In genomic region chr1:134784911-134785310, GRCm38 (mm10) we compare ENCODE assay signal across 17 mouse cellular contexts.
DNase-seq lines count a peak whose midpoint lies in the region; ATAC-seq and TF ChIP-seq lines count a peak whose summit lies in the region.
"Had no signal": no experiment of that assay in that cellular context is flagged by ENCODE, and none has a peak within 500 bp of the region (broad histone marks: within the 10 kb centered on the region; RNA-seq: fewer than 3 reads in every experiment).

No protein-coding gene starts in this region.

- H3K36me3 ChIP-seq in intestine, embryonic 14.5 days (ENCODE audit: control insufficient read depth, insufficient read depth, low read length), result 0 out of 2 replicates have a peak, but pooled peaks cover 7% of the 10 kb centered on the region
- H3K36me3 ChIP-seq in intestine, postnatal 0 days (ENCODE audit: control insufficient read depth, insufficient read depth), result no peaks in the 10 kb centered on the region
- peaks cover 9% of the 10 kb centered on the region; the same call in 1 of the 2 replicates for H3K36me3 ChIP-seq in embryonic facial prominence, embryonic 14.5 days (ENCODE audit: control insufficient read depth, insufficient read depth, low read length)
- H3K36me3 ChIP-seq: hindbrain, embryonic 13.5 days; limb, embryonic 12.5 days had no signal

- H3K27ac ChIP-seq in gastrocnemius, adult 2 months, result peak overlapping the region; percentile 31
- 0 out of 2 replicates have a peak overlapping the region, but pooled peaks have one; percentile 47 for H3K27ac ChIP-seq in intestine, embryonic 14.5 days (ENCODE audit: low read depth)
- H3K27ac ChIP-seq in intestine, postnatal 0 days (ENCODE audit: low read depth, low read length), result no peak overlapping the region
- peak overlapping the region; percentile 59; the same call in 1 of the 2 replicates for H3K27ac ChIP-seq in embryonic facial prominence, embryonic 14.5 days (replicated peaks; ENCODE audit: low read depth, low read length)
- H3K27ac ChIP-seq: forebrain, embryonic 13.5 days; hindbrain, embryonic 13.5 days; limb, embryonic 12.5 days had no signal

- 53% methylated on average over 1 of the region's 1 CpGs for WGBS in intestine, embryonic 14.5 days
- WGBS in intestine, postnatal 0 days, result 89% methylated on average over 1 of the region's 1 CpGs
- 81% methylated on average over 1 of the region's 1 CpGs for WGBS in embryonic facial prominence, embryonic 14.5 days

- DNase-seq in gastrocnemius, adult 2 months, result no peak
- no peak for DNase-seq in gastrocnemius, postnatal 10 days
- DNase-seq in intestine, embryonic 14.5 days (ENCODE audit: low spot score), result no peak
- DNase-seq in embryonic facial prominence, embryonic 14.5 days (ENCODE audit: low spot score), result no peak
- DNase-seq in frontal cortex, postnatal 36 days (ENCODE audit: low spot score in 2 of 2), result no peak
- no peak for DNase-seq in embryo, embryonic 10.5 days (ENCODE audit: low spot score)
- DNase-seq: adrenal gland, adult 2 months; cerebellum, postnatal 10 days; kidney, adult 9 months; lung, postnatal 4 days; midbrain, embryonic 14.5 days; thymus, postnatal 14 days had no signal

- intact Hi-C loops in gastrocnemius, adult 2 months (cut with DNase I), result no loop called here

- ATAC-seq in intestine, embryonic 14.5 days (replicated peaks; ENCODE audit: low FRiP score, low TSS enrichment, low read depth), result no peak
- ATAC-seq in intestine, postnatal 0 days, result no peak
- ATAC-seq in embryonic facial prominence, embryonic 14.5 days (ENCODE audit: low read depth), result no peak
- ATAC-seq in monocyte, adult 5-6 weeks (replicated peaks; ENCODE audit: insufficient number of reproducible peaks, low FRiP score, low TSS enrichment, poor library complexity, severe bottlenecking), result peak; percentile 22; the same call in 1 of the 2 replicates
- ATAC-seq: forebrain, embryonic 13.5 days had no signal

- H3K9me3 ChIP-seq in intestine, embryonic 14.5 days (ENCODE audit: control insufficient read depth, low read length), result no peaks in the 10 kb centered on the region
- no peaks in the 10 kb centered on the region for H3K9me3 ChIP-seq in intestine, postnatal 0 days (ENCODE audit: control insufficient read depth)
- H3K9me3 ChIP-seq in embryonic facial prominence, embryonic 14.5 days (ENCODE audit: control insufficient read depth, low read length), result no peaks in the 10 kb centered on the region
- H3K9me3 ChIP-seq: forebrain, embryonic 13.5 days; hindbrain, embryonic 13.5 days; limb, embryonic 12.5 days had no signal

- H3K4me3 ChIP-seq in gastrocnemius, adult 2 months, result no peak overlapping the region
- H3K4me3 ChIP-seq in intestine, embryonic 14.5 days (ENCODE audit: low read depth, low read length), result no peak overlapping the region
- H3K4me3 ChIP-seq in intestine, postnatal 0 days (ENCODE audit: low read depth, low read length), result no peak overlapping the region
- no peak overlapping the region for H3K4me3 ChIP-seq in embryonic facial prominence, embryonic 14.5 days (ENCODE audit: low read depth, low read length)
- H3K4me3 ChIP-seq: forebrain, embryonic 13.5 days; hindbrain, embryonic 13.5 days; limb, embryonic 12.5 days had no signal

- no peak overlapping the region for H3K9ac ChIP-seq in intestine, embryonic 14.5 days (ENCODE audit: low read length)
- no peak overlapping the region for H3K9ac ChIP-seq in intestine, postnatal 0 days (ENCODE audit: low read depth, low read length)
- H3K9ac ChIP-seq in embryonic facial prominence, embryonic 14.5 days (ENCODE audit: low read depth, low read length), result no peak overlapping the region
- H3K9ac ChIP-seq: forebrain, embryonic 13.5 days; hindbrain, embryonic 13.5 days; limb, embryonic 12.5 days had no signal

- no peak for TF ChIP-seq CTCF in gastrocnemius, adult 2 months (IDR thresholded peaks at IDR 0.05)
- no peak for TF ChIP-seq CTCF in intestine, postnatal 0 days (IDR thresholded peaks at IDR 0.05; ENCODE audit: low read depth)

- H3K27me3 ChIP-seq in intestine, embryonic 14.5 days (replicated peaks; ENCODE audit: control insufficient read depth, insufficient read depth, low read length), result no peaks in the 10 kb centered on the region
- no peaks in the 10 kb centered on the region for H3K27me3 ChIP-seq in intestine, postnatal 0 days (replicated peaks; ENCODE audit: control insufficient read depth, insufficient read depth, low read length)
- no peaks in the 10 kb centered on the region for H3K27me3 ChIP-seq in embryonic facial prominence, embryonic 14.5 days (replicated peaks; ENCODE audit: control insufficient read depth, insufficient read depth, low read length)
- H3K27me3 ChIP-seq: forebrain, embryonic 13.5 days; hindbrain, embryonic 13.5 days; limb, embryonic 12.5 days had no signal

- H3K4me1 ChIP-seq in intestine, embryonic 14.5 days (replicated peaks; ENCODE audit: control insufficient read depth, insufficient read depth, low read length), result peaks cover 19% of the 10 kb centered on the region
- H3K4me1 ChIP-seq in intestine, postnatal 0 days (replicated peaks; ENCODE audit: control insufficient read depth, insufficient read depth, low read length), result no peaks in the 10 kb centered on the region
- H3K4me1 ChIP-seq in embryonic facial prominence, embryonic 14.5 days (ENCODE audit: control insufficient read depth, insufficient read depth, low read length), result peaks cover 31% of the 10 kb centered on the region

- no peak overlapping the region for H3K4me2 ChIP-seq in intestine, embryonic 14.5 days (ENCODE audit: low read length)
- no peak overlapping the region for H3K4me2 ChIP-seq in intestine, postnatal 0 days (replicated peaks; ENCODE audit: low read depth)
- no peak overlapping the region for H3K4me2 ChIP-seq in embryonic facial prominence, embryonic 14.5 days (ENCODE audit: low read depth, low read length)
- H3K4me2 ChIP-seq: forebrain, embryonic 13.5 days; hindbrain, embryonic 13.5 days; limb, embryonic 12.5 days had no signal
